Mouse (Mus musculus) liver, postnatal 0 days (tissue): ENCODE data around the gene C730034F03Rik. TPM values are rescaled to one million over a fixed set of nuclear protein-coding genes. Genes with fewer than 3 reads are reported as not detected.
A peak's percentile ranks its signal among the peaks of the same experiment; 100 is the strongest.

Experiments
- ATAC-seq: fragments of 200-750 bp; cut with Nextera tagmentation; 2 replicates; pipeline ENCODE4 v1.8.0; 2017; ENCODE audit warnings: mild to moderate bottlenecking, moderate library complexity
- DNase-seq: peaks from one replicate; pipeline ENCODE4 v3.0.0-alpha.2; 2016
- H3K27ac ChIP-seq: fragments of 300-500 bp; sonication (generic); 2 replicates; pipeline ENCODE4 v1.5.1; 2014; ENCODE audit warnings: antibody characterized with exemption, moderate library complexity, mild to moderate bottlenecking, low read depth
- H3K27me3 ChIP-seq: fragments of 300-500 bp; sonication (generic); 2 replicates; pipeline ENCODE4 v1.6.1; 2014; ENCODE audit warnings: low read length, control low read depth, mixed read lengths; ENCODE audit not compliant: insufficient read depth
- H3K36me3 ChIP-seq: fragments of 300-500 bp; sonication (generic); replicated peaks from 2 replicates; pipeline ENCODE4 v1.6.1; 2014; ENCODE audit warnings: mild to moderate bottlenecking, control low read depth, low read length, moderate library complexity, mixed read lengths; ENCODE audit not compliant: insufficient read depth
- H3K4me1 ChIP-seq: fragments of 300-500 bp; sonication (generic); 2 replicates; pipeline ENCODE4 v1.6.1; 2014; ENCODE audit warnings: antibody characterized with exemption, mild to moderate bottlenecking, control low read depth; ENCODE audit not compliant: insufficient read depth
- H3K4me2 ChIP-seq: fragments of 300-500 bp; sonication (generic); 2 replicates; pipeline ENCODE4 v1.6.1; 2014; ENCODE audit warnings: low read depth, mild to moderate bottlenecking, low read length, moderate library complexity, mixed read lengths
- H3K4me3 ChIP-seq: fragments of 300-500 bp; sonication (generic); 2 replicates; pipeline ENCODE4 v1.5.1; 2014; ENCODE audit warnings: low read depth, low read length
- H3K9ac ChIP-seq: fragments of 300-500 bp; sonication (generic); replicated peaks from 2 replicates; pipeline ENCODE4 v1.6.1; 2014; ENCODE audit warnings: mild to moderate bottlenecking, moderate library complexity
- H3K9me3 ChIP-seq: fragments of 300-500 bp; sonication (generic); 2 replicates; pipeline ENCODE4 v1.6.1; 2016; ENCODE audit warnings: mild to moderate bottlenecking, control low read depth, low read length, mixed read lengths
- CTCF ChIP-seq: sonication (generic); IDR thresholded peaks from 2 replicates; pipeline ENCODE4 v1.5.1; 2016; ENCODE audit warnings: antibody characterized with exemption, low read depth
- EP300 ChIP-seq: IDR thresholded peaks from 2 replicates; pipeline ENCODE4 v1.6.1; 2016; ENCODE audit warnings: antibody characterized with exemption, low read depth, mild to moderate bottlenecking
- WGBS: fragments of 180-500 bp; shearing (Covaris S2); extraction: QIAGEN DNeasy Blood & Tissue Kit; methylation state at CpG from one replicate; pipeline ENCODE4 v1.1.7; 2014; ENCODE audit not compliant: insufficient replicate concordance; 5-methylcytosine and 5-hydroxymethylcytosine counted together
- polyA plus RNA-seq: library from polyadenylated mRNA; unstranded; fragments of >200 nt; fragmentation: Nextera tagmentation; extraction: Ambion mirVana; gene quantifications from 2 replicates; pipeline ENCODE4 v1.2.1, GENCODE M21; 2015

The C730034F03Rik gene
- polyA plus RNA-seq, 1 experiment from 2014 or later: 1.5 TPM

DNA sequence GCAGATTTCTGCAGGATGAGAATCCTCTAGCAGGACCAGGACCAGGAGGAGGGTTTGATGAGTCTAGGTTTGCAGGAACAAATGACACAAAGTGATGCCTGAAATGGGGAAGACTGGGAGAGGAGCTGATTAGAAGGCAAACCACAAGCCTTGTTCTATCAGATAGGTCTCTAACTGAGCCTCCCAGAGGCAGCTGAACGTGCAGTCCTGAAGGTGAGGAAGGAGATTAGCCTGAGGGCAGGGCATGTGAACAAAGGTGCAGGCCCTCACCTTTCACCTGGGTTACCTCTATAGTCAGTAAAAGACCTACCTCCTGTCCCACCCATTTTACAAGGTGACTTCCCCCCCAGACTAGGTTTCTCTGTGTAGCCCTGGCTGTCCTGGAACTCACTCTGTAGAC, 29.7 kb upstream of the C730034F03Rik start:
- H3K4me2 ChIP-seq: no peak overlapping the region
- no peak for DNase-seq
- H3K4me3 ChIP-seq: no peak overlapping the region
- no peak overlapping the region for H3K9ac ChIP-seq
- H3K9me3 ChIP-seq: no peaks in the 10 kb centered on the region
- TF ChIP-seq EP300 (no peak), CTCF (no peak)
- H3K4me1 ChIP-seq: no peaks in the 10 kb centered on the region; the same call in 1 of the 2 replicates
- no peak overlapping the region for H3K27ac ChIP-seq
- ATAC-seq: no peak
- H3K36me3 ChIP-seq: no peaks in the 10 kb centered on the region
- H3K27me3 ChIP-seq: no peaks in the 10 kb centered on the region
- WGBS: 50% methylated on average over 1 of the region's 1 CpGs

GRCm38 (mm10) chr15:89402471-89402870, 26.9 kb upstream of the C730034F03Rik start:
- Histone ChIP-seq H3K4me1 (no peaks in the 10 kb centered on the region; the same call in 1 of the 2 replicates), H3K9ac (no peak overlapping the region), H3K27me3 (no peaks in the 10 kb centered on the region), H3K27ac (no peak overlapping the region), H3K4me3 (no peak overlapping the region), H3K9me3 (no peaks in the 10 kb centered on the region; the same call in 1 of the 2 replicates), H3K4me2 (no peak overlapping the region), H3K36me3 (no peaks in the 10 kb centered on the region)
- DNase-seq: no peak
- 78% methylated on average over 1 of the region's 1 CpGs for WGBS
- ATAC-seq: no peak
- TF ChIP-seq EP300 (no peak), CTCF (no peak)

DNA sequence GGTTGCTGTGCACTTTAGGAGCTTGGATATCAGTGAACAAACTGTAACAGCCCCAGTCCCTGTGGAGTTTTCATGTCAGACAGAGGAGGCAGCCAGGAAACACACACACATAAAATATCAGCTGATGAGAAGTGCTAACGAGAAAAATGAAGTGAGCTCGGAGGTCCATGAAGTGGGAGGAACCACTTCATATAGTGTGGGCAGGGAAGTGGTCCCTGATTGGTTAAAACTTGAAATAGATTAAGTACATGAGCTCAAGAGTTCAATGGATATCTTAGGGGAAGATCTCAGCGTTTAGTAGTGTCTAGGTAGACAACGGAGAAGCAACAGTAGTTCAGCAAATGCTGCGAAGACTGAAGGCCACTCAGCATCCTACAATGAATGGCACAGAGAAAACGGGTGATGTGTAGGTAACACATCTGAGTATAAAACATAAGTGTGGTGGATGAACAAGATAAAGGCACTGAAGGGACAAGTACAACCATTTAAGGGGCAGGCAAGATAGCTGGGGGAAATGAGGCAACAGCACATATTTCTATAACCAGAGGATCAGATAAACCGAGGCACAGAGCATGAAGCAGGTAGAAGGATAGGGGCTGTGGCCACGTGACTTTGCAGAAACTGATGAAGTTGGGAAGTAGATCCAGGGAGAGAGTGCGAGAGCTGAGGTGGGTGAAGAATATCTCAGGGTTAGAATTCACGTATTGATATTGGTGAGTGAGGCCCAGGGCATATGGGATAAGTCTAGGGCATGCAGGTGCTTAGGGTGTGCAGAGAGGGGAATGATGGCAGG, 24.4 kb upstream of the C730034F03Rik start:
- H3K27me3 ChIP-seq: no peaks in the 10 kb centered on the region
- no peak overlapping the region for H3K4me3 ChIP-seq
- TF ChIP-seq CTCF: no peak
- TF ChIP-seq EP300: no peak
- no peaks in the 10 kb centered on the region for H3K36me3 ChIP-seq
- H3K9me3 ChIP-seq: peaks cover 5% of the 10 kb centered on the region; the same call in 1 of the 2 replicates
- ATAC-seq: no peak
- H3K9ac ChIP-seq: no peak overlapping the region
- H3K4me2 ChIP-seq: no peak overlapping the region
- H3K27ac ChIP-seq: no peak overlapping the region
- no peak for DNase-seq
- 69% methylated on average over 10 of the region's 10 CpGs for WGBS
- no peaks in the 10 kb centered on the region for H3K4me1 ChIP-seq

DNA sequence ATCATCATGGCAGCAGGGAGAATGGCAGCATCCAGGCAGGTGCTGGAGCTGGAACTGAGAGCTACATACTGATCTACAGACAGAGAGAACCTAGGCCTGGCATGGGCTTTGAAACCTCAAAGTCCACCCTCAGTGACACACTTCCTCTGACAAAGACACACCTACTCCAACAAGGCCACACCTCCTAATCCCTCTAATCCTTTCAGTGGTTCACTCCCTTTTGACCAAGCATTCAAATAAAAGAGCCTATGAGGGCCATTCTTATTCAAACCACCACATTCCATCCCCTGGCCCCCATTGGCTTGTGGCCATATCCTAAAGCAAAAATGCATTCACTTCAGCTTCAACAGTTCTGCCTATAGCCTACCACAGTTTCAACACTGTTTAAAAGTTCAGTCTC, 22.7 kb upstream of the C730034F03Rik start:
- no peak for ATAC-seq
- DNase-seq: no peak
- H3K4me2 ChIP-seq: no peak overlapping the region
- no peak for TF ChIP-seq CTCF
- no peaks in the 10 kb centered on the region for H3K4me1 ChIP-seq
- no peaks in the 10 kb centered on the region for H3K27me3 ChIP-seq
- H3K36me3 ChIP-seq: no peaks in the 10 kb centered on the region
- no peak overlapping the region for H3K4me3 ChIP-seq
- no peak overlapping the region for H3K27ac ChIP-seq
- H3K9ac ChIP-seq: no peak overlapping the region
- peaks cover 5% of the 10 kb centered on the region; the same call in 1 of the 2 replicates for H3K9me3 ChIP-seq

GRCm38 (mm10) chr15:89410118-89410517, 19.3 kb upstream of the C730034F03Rik start, which contains the start of gene Syce3:
TSS of gene Syce3 (minus strand) at chr15:89410503.
- no peak within 1 kb of the TSS for H3K4me3 ChIP-seq
- ATAC-seq (no peak), DNase-seq (no peak)
- peaks cover 5% of the 10 kb centered on the region; the same call in 1 of the 2 replicates for H3K9me3 ChIP-seq
- H3K9ac ChIP-seq: no peak within 1 kb of the TSS
- no peak within 1 kb of the TSS for H3K27ac ChIP-seq
- H3K36me3 ChIP-seq: no peaks in the 10 kb centered on the region
- WGBS: 83% methylated on average over 24 of the region's 24 CpGs
- peaks cover under 1% of the 10 kb centered on the region; the same call in 1 of the 2 replicates for H3K4me1 ChIP-seq
- H3K4me2 ChIP-seq: no peak within 1 kb of the TSS
- no peak for TF ChIP-seq CTCF
- no peaks in the 10 kb centered on the region for H3K27me3 ChIP-seq

- no peak for TF ChIP-seq CTCF
- TF ChIP-seq EP300: no peak
- Histone ChIP-seq H3K27me3 (no peaks in the 10 kb centered on the region), H3K36me3 (peaks cover 19% of the 10 kb centered on the region), H3K4me1 (peaks cover 5% of the 10 kb centered on the region; the same call in 1 of the 2 replicates), H3K9ac (no peak overlapping the region), H3K27ac (no peak overlapping the region), H3K4me3 (no peak overlapping the region), H3K4me2 (no peak overlapping the region), H3K9me3 (no peaks in the 10 kb centered on the region)
- 74% methylated on average over 8 of the region's 8 CpGs for WGBS
- ATAC-seq (peak; percentile 74), DNase-seq (no peak)
Measured at GRCm38 (mm10) chr15:89415282-89415681, 14.1 kb upstream of the C730034F03Rik start.
